Mouse (Mus musculus) myocyte (in vitro differentiated cells): ENCODE measurements at regions not wholly inside any gene's neighbourhood (a gene's known extent, or its start where the extent isn't known, plus 50 kb on each side); places are given as distances from the start of the nearest gene placed in this dataset.
A peak's percentile ranks its signal among the peaks of the same experiment; 100 is the strongest.

Source experiments
- H3K27me3 ChIP-seq: one replicate; pipeline ENCODE4 v1.6.1; 2011; ENCODE audit not compliant: control insufficient read depth, insufficient read depth, insufficient read length
- H3K36me3 ChIP-seq: one replicate; pipeline ENCODE4 v1.6.1; 2011; ENCODE audit not compliant: control insufficient read depth, insufficient read depth
- H3K4me2 ChIP-seq: one replicate; pipeline ENCODE4 v1.6.1; 2011; ENCODE audit warnings: low read depth, control low read depth
- H3K4me3 ChIP-seq: one replicate; pipeline ENCODE4 v1.5.1; 2011; ENCODE audit warnings: mild to moderate bottlenecking, control low read depth, moderate library complexity
- H3K79me2 ChIP-seq: one replicate; pipeline ENCODE4 v1.6.1; 2011; ENCODE audit not compliant: control insufficient read depth, insufficient read depth
- H3ac ChIP-seq: one replicate; pipeline ENCODE4 v1.6.1; 2011; ENCODE audit not compliant: control insufficient read depth, insufficient read length
- CEBPB ChIP-seq: IDR thresholded peaks from 2 replicates; pipeline ENCODE4 v1.6.1; 2011; ENCODE audit warnings: mild to moderate bottlenecking, moderate library complexity; ENCODE audit not compliant: poor library complexity, insufficient read depth, severe bottlenecking
- E2F4 ChIP-seq: IDR thresholded peaks from one replicate; pipeline ENCODE4 v1.6.1; 2011; ENCODE audit warnings: mild to moderate bottlenecking, control low read depth, moderate library complexity; ENCODE audit not compliant: insufficient read depth
- MAX ChIP-seq: IDR thresholded peaks from one replicate; pipeline ENCODE4 v1.6.1; 2011; ENCODE audit warnings: low read depth, mild to moderate bottlenecking, control low read depth
- MYOD1 ChIP-seq, 3 experiments: IDR thresholded peaks; one replicate each; pipeline ENCODE4 v1.6.1; 2011; ENCODE audit warnings: control low read depth in 2 of 3, low read depth in 2 of 3, mild to moderate bottlenecking in 2 of 3, moderate library complexity in 1 of 3; ENCODE audit not compliant: insufficient read length in 2 of 3, control insufficient read depth in 1 of 3
- MYOG ChIP-seq, 3 experiments: IDR thresholded peaks; one replicate each; pipeline ENCODE4 v1.6.1; 2011; ENCODE audit warnings: control low read depth in 2 of 3, low read depth in 2 of 3, mild to moderate bottlenecking in 2 of 3; ENCODE audit not compliant: insufficient read length in 2 of 3, control insufficient read depth in 1 of 3, insufficient read depth in 1 of 3
- POLR2A ChIP-seq: IDR thresholded peaks from one replicate; pipeline ENCODE4 v1.6.1; 2011; ENCODE audit warnings: low read depth, mild to moderate bottlenecking, control low read depth, moderate library complexity; ENCODE audit not compliant: insufficient read length
- POLR2AphosphoS2 ChIP-seq: IDR thresholded peaks from one replicate; pipeline ENCODE4 v1.6.1; 2011; ENCODE audit warnings: low read depth, control low read depth; ENCODE audit not compliant: insufficient read length
- REST ChIP-seq: IDR thresholded peaks from one replicate; pipeline ENCODE4 v1.6.1; 2011; ENCODE audit warnings: mild to moderate bottlenecking, control low read depth, moderate library complexity; ENCODE audit not compliant: insufficient read depth, insufficient read length
- SRF ChIP-seq: IDR thresholded peaks from one replicate; pipeline ENCODE4 v1.6.1; 2011; ENCODE audit warnings: low read depth; ENCODE audit not compliant: control insufficient read depth, insufficient read length
- TCF12 ChIP-seq: IDR thresholded peaks from one replicate; pipeline ENCODE4 v1.6.1; 2011; ENCODE audit warnings: mild to moderate bottlenecking, control low read depth; ENCODE audit not compliant: poor library complexity, insufficient read depth, severe bottlenecking
- TCF3 ChIP-seq: IDR thresholded peaks from one replicate; pipeline ENCODE4 v1.6.1; 2011; ENCODE audit warnings: low read depth, control low read depth; ENCODE audit not compliant: insufficient read length
- USF1 ChIP-seq: IDR thresholded peaks from one replicate; pipeline ENCODE4 v1.6.1; 2011; ENCODE audit warnings: low read depth, mild to moderate bottlenecking, control low read depth, moderate library complexity

- H3K27me3 ChIP-seq: no peaks in the 10 kb centered on the region
- TF ChIP-seq TCF3: no peak
- TF ChIP-seq CEBPB: no peak
- TF ChIP-seq MYOD1 (IDR thresholded peaks at IDR 0.05; ENCODE audit: control insufficient read depth in 1 of 3, insufficient read length in 2 of 3, low read depth in 2 of 3): no peak
- TF ChIP-seq TCF12: no peak
- no peak for TF ChIP-seq MAX
- TF ChIP-seq MYOG (IDR thresholded peaks at IDR 0.05; ENCODE audit: control insufficient read depth in 1 of 3, insufficient read depth in 1 of 3, insufficient read length in 2 of 3, low read depth in 2 of 3): no peak
- TF ChIP-seq E2F4: no peak
- no peak overlapping the region for H3ac ChIP-seq
- H3K4me2 ChIP-seq: no peak overlapping the region
- no peaks in the 10 kb centered on the region for H3K79me2 ChIP-seq
- H3K4me3 ChIP-seq: no peak overlapping the region
- H3K36me3 ChIP-seq: no peaks in the 10 kb centered on the region
Observed at GRCm38 (mm10) chr15:93994542-93994941, 398.9 kb upstream of the Prickle1 start.

GRCm38 (mm10) chr15:93990139-93990538, 394.4 kb upstream of the Prickle1 start:
- no peak overlapping the region for H3K4me3 ChIP-seq
- no peaks in the 10 kb centered on the region for H3K36me3 ChIP-seq
- TF ChIP-seq CEBPB: no peak
- no peak for TF ChIP-seq REST
- TF ChIP-seq MYOD1 (IDR thresholded peaks at IDR 0.05; ENCODE audit: control insufficient read depth in 1 of 3, insufficient read length in 2 of 3, low read depth in 2 of 3): no peak
- TF ChIP-seq POLR2A: no peak
- no peak for TF ChIP-seq SRF
- no peak for TF ChIP-seq POLR2AphosphoS2
- no peak for TF ChIP-seq MYOG (IDR thresholded peaks at IDR 0.05; ENCODE audit: control insufficient read depth in 1 of 3, insufficient read depth in 1 of 3, insufficient read length in 2 of 3, low read depth in 2 of 3)
- H3K27me3 ChIP-seq: no peaks in the 10 kb centered on the region
- H3ac ChIP-seq: no peak overlapping the region
- H3K79me2 ChIP-seq: no peaks in the 10 kb centered on the region
- H3K4me2 ChIP-seq: no peak overlapping the region

DNA sequence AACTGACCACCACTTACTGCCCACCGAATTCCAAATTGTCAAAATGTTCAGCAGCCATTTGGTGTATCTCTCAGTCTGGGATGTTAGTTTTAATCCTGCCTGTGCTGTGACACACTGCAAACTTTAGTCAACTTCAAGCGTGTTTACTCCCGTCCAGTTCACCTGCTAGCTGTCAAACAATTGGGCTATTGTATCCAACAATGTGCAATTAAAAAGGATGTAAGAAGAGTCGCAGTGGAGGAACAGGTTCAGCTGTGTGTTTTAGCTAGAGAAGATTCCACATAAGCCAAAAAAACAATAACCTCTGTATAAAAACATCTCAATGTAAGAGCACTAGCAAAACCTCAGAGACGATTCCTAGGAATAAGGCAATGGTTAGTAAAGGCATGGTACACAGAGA, 392.7 kb upstream of the Prickle1 start:
- Histone ChIP-seq H3ac (no peak overlapping the region), H3K79me2 (no peaks in the 10 kb centered on the region), H3K4me2 (no peak overlapping the region), H3K27me3 (no peaks in the 10 kb centered on the region), H3K36me3 (no peaks in the 10 kb centered on the region), H3K4me3 (no peak overlapping the region)
- no peak for TF ChIP-seq USF1
- peak in 2 of 3 experiments; percentile 1 to 3 for TF ChIP-seq MYOD1 (IDR thresholded peaks at IDR 0.05; ENCODE audit: control insufficient read depth in 1 of 3, insufficient read length in 2 of 3, low read depth in 2 of 3)
- TF ChIP-seq TCF3: no peak

DNA sequence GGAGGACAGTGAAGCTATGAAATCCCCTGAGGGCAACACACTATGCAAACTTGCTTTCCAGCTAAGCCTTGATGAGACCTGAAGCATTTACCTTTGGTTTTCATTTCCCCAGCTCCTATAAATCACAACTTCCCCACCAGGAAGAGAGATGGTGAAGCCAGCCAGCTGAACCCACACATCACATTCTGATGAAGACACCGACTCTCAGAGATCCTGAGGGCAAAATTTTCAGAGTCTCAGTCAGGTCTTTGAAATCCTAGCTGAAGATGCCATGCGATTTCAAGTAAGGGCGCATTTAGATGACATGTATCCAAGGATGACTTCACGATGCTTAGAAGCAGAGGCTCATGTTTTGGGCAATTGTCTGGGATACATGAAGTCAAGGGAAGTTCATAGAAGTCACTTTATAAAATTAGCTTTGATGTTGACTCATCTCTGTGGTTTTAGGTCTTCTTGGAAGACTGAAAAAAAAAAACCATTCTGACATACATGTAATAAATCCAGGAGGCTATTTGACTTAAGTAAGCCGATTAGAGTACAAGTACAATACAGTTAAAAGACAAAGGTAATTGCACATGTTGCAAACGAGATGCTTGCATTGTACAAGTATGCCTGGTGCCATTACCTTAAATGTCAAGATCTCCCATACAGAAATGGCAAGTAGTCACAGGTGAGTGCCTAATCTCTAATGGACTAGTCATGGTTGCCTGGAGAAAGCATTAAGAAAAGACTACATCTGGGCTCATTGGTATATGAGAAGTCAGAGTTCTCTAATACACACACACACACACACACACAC, 391.1 kb upstream of the Prickle1 start:
- H3ac ChIP-seq: no peak overlapping the region
- peak overlapping the region; percentile 19 for H3K4me2 ChIP-seq
- no peak overlapping the region for H3K4me3 ChIP-seq
- H3K36me3 ChIP-seq: no peaks in the 10 kb centered on the region
- H3K79me2 ChIP-seq: no peaks in the 10 kb centered on the region
- no peaks in the 10 kb centered on the region for H3K27me3 ChIP-seq
- TF ChIP-seq SRF (no peak), USF1 (no peak), E2F4 (no peak), POLR2AphosphoS2 (no peak)

DNA sequence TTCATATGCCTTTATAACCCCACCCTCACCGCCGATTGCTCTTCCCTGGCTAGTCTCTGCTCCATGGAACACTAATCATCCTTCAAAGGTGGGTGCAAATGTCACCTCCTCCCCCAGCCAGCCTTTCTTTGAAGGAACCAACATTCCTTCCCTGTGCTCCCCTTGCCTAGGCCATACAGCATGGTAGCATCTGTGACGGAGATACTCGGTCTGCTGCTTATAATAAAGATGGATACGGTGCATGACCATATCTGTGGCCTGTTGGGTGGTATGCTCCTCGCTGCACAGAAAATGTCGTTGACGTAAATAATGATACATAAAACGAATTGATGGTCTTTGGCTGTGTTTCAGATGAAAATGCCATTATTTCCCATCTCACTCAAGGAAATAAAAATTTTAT, 386.4 kb upstream of the Prickle1 start:
- no peak overlapping the region for H3ac ChIP-seq
- TF ChIP-seq POLR2AphosphoS2 (no peak), MYOD1 (IDR thresholded peaks at IDR 0.05; ENCODE audit: control insufficient read depth in 1 of 3, insufficient read length in 2 of 3, low read depth in 2 of 3) (no peak), CEBPB (no peak), SRF (no peak), E2F4 (no peak), POLR2A (no peak), MAX (no peak), USF1 (no peak)
- no peaks in the 10 kb centered on the region for H3K79me2 ChIP-seq
- no peak overlapping the region for H3K4me3 ChIP-seq
- H3K27me3 ChIP-seq: no peaks in the 10 kb centered on the region
- no peak overlapping the region for H3K4me2 ChIP-seq
- no peaks in the 10 kb centered on the region for H3K36me3 ChIP-seq

- no peak overlapping the region for H3K4me2 ChIP-seq
- H3K27me3 ChIP-seq: no peaks in the 10 kb centered on the region
- no peaks in the 10 kb centered on the region for H3K79me2 ChIP-seq
- no peak overlapping the region for H3K4me3 ChIP-seq
- TF ChIP-seq SRF (no peak), TCF12 (no peak), REST (no peak)
- H3K36me3 ChIP-seq: no peaks in the 10 kb centered on the region
- no peak overlapping the region for H3ac ChIP-seq
Observed at GRCm38 (mm10) chr15:93977494-93977893, 381.8 kb upstream of the Prickle1 start.
